Mouse (Mus musculus): Measurements from ENCODE around the gene Klk1.

DNA sequence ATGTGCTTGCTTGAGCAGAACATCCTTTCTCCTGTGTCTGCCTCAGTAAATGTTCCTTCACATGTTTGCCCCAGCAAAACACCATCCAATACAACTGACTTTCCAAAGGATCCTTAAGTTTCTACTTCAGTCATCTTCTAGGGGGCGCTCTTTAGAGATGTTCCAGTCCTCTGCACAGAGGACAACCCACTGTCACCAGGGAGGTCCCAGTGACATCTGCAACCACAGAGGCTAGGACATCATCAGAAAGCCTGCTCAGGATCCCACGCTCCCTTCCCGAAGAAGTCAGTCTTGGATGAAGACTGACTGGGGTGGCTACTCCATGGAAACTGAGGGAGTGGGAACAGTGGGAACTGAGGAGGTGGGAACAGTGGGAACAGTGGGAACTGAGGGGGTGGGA, 50.4 kb downstream of the Klk1 start:
- TF ChIP-seq ZNF384 (IDR thresholded peaks at IDR 0.05; ENCODE audit: low read depth, low read length) (no peak), ZC3H11A (IDR thresholded peaks at IDR 0.05; ENCODE audit: borderline replicate concordance, low read depth, low read length) (no peak), HCFC1 (IDR thresholded peaks at IDR 0.05; ENCODE audit: borderline replicate concordance, insufficient read depth, low read length) (no peak)

All from ES-E14 (cell line).